Mouse (Mus musculus): Measurements from ENCODE around the gene Lsm10.
"Not testable (repeated sequence)": the region's sequence is repeated elsewhere in the genome, so short reads cannot be mapped to it uniquely, and the experiment has no call there.

DNA sequence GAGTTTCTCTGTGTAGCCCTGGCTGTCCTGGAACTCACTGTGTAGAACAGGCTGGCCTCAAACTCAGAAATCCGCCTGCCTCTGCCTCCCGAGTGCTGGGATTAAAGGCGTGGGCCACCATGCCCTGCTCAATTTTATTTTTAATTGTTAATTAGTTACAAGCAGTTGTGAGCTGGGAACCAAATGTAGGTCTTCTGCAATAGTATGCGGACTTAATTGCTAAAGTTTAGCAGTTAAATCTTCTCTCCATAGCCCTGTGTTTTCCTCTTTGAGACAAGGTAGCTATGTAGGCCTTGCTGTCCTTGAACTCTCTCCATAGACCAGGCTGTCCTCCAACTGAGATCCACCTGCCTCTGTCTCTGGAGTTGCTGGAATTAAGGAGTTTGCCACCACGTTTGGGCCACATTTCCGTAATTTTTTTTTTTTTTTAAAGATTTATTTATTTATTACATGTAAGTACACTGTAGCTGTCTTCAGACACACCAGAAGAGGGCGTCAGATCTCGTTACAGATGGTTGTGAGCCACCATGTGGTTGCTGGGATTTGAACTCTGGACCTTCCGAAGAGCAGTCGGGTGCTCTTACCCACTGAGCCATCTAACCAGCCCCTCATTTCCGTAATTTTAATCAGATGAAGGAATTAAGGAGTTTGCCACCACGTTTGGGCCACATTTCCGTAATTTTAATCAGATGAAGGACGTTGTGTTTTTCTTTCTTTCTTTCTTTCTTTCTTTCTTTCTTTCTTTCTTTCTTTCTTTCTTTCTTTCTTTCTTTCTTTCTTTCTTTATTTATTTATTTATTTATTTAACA lies 597 bp upstream of the Lsm10 start:
- not testable (repeated sequence) for TF ChIP-seq CTCF (IDR thresholded peaks at IDR 0.05; ENCODE audit: borderline replicate concordance, insufficient read depth, low read depth, low read length); POLR2A (IDR thresholded peaks at IDR 0.05; ENCODE audit: borderline replicate concordance, insufficient read depth, low read length)
